Mouse (Mus musculus) left cerebral cortex, postnatal 10 days (tissue): ENCODE data around the gene Dgka. TPM values are rescaled to one million over a fixed set of nuclear protein-coding genes. Genes with fewer than 3 reads are reported as not detected.

Experiments used
- DNase-seq, 2 experiments: peaks; one replicate each; pipeline ENCODE4 v3.0.0; 2021 to 2022; ENCODE audit warnings: low spot score in 2 of 2, mixed read lengths in 1 of 2; ENCODE audit errors: extremely low spot score in 1 of 2
- intact Hi-C: fragments of 180-260 bp; cut with DNase I; formaldehyde crosslinking; loops from one replicate; pipeline ENCODE4 v1.15.1; 2025
- total RNA-seq, 2 experiments: library from RNA; stranded (reverse); gene quantifications; 2 replicates each; pipeline ENCODE4 v1.2.3; 2021

Dgka gene
- total RNA-seq, result 1 to 10 TPM; 5.7 to 5.8 TPM

- intact Hi-C loops, result loop anchor here (5.0 to 10.0 kb wide), 3 partner anchors 38 to 230 kb away; partner anchors contain the start of genes Cdk2 and Gdf11
Measured at GRCm38 (mm10) chr10:128744680-128745601, at the start of gene Dgka. Dgka (minus strand) TSS chr10:128744855.

GRCm38 (mm10) chr10:128794391-128794790 is 49.7 kb upstream of the Dgka start:
- DNase-seq, result peak in 1 of 2 experiments; percentile 7
- intact Hi-C loops, result no loop called here

More at GRCm38 (mm10) chr10:128744680-128745601, at the start of gene Dgka:
- DNase-seq, result no peak

GRCm38 (mm10) chr10:128793258-128793657 is 48.6 kb upstream of the Dgka start:
- no peak for DNase-seq
- intact Hi-C loops, result no loop called here

DNA sequence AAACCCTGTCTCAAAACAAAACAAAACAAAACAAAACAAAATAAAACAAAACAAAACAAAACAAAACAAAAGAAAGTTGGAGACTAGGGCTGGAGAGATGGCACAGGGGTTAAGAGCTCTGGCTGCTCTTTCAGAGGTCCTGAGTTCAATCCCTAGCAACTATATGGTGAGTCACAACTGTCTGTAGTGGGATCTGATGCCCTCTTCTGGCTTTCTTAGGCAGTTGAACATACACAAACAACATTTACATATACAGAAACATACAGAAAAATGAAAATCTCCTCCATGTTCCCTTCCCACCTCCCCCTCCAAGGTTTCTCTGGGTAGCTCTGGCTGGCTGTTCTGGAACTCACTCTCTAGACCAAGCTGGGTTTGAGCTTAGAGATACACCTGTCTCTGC is 47.4 kb upstream of the Dgka start:
- no peak for DNase-seq
- intact Hi-C loops, result no loop called here

DNA sequence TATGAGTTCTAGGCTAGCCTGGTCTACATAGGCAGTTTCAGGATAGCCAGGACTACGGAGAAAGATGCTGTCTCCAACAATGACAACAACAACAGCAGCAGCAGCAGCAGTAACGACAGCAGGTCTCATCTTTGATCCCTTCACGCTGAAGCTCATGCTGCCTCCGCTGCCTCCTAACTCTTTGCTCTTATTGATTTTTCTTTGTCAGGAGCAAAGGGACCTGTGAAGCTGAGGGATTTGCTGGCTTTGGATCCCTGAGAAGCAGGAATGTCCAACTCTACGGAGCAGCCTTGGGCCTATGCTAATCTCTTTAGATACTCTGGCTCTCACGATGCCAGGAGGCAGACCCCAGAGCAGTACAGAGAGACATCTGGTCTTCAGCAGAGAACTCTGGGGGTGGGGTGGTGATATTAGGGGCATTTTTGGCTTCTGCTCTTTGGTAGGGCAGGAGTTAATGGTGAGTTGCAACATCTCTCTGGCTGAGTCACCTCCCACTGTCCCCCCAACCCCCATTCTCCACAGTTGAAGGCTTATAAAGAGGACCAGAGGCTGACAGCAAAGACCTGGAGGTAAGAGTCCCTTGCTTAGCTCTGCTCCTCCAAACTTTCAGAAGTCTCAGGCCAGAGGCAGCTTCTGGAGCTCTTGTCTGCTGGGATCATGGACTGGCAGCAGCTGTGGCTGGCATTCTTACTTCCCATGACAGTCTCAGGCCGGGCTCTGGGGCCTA is 45.9 kb upstream of the Dgka start, which contains the start of gene Mmp19:
TSS of gene Mmp19 (plus strand) at position 513 of the 727 bp plus-strand sequence.
- intact Hi-C loops, result no loop called here
- DNase-seq, result peak in 1 of 2 experiments; percentile 21

DNA sequence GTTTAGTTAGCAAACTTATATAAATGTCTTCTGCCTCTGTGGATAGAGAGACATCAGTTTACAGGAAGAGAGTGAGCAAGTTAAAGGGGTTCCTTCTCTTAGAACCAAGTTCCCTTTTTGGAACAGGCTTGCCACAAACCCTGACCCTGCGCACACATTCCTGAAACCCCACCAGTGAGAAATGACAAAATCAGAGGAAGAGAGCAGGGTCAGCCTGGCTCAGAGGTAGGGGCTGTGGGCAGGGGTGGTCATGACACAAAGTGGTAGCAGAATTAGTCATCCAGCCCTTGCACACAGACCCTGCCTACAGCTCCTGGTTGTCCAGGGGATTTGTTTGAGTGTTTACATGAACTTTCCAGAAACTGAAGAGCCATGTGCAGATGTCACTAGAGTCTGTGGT is 35.5 kb upstream of the Dgka start:
- intact Hi-C loops, result no loop called here
- DNase-seq, result no peak

GRCm38 (mm10) chr10:128779011-128779795 is 34.5 kb upstream of the Dgka start:
- peak in 1 of 2 experiments; percentile 84 for DNase-seq
- intact Hi-C loops, result no loop called here

GRCm38 (mm10) chr10:128778441-128778840 is 33.8 kb upstream of the Dgka start:
- DNase-seq, result no peak
- intact Hi-C loops, result no loop called here

DNA sequence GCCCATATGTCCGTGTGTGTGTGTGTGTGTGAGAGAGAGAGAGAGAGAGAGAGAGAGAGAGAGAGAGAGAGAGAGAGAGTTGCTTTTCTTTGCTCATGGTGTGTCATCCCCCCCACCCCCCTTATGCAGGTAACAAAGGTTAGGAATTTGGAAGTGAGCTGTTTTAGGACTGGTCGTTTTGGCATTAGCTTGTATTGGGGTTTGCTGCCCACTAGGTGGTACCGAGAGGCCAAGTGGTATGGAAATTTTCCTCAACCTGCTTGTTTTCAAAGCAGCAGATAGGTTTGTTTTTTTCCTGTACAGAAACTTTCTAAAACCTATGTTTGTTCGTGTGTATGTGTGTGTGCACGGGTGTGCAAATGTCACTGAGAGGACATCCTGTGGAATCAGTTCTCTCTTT is 29.0 kb upstream of the Dgka start:
- intact Hi-C loops, result no loop called here
- no peak for DNase-seq

DNA sequence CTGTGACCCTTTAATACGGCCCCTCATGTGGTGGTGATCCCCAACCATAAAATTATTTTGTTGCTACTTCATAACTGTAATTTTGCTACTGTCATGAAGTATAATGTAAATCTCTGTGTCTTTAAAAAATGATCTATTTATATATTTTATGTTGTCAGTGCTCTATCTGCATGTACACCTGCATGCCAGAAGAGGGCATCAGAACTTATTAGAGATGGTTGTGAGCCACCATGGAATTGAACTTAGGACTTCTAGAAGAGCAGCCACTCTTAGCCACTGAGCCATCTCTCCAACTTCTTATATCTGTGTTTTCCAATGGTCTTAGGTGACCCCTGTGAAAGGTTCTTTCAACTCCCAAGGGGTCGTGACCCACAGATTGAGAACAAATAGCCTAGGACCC is 28.2 kb upstream of the Dgka start:
- no peak for DNase-seq
- intact Hi-C loops, result no loop called here

- DNase-seq, result peak; percentile 71 to 84
- intact Hi-C loops, result loop anchor here (10.0 kb wide), 2 partner anchors 146 to 226 kb away; partner anchors contain the start of gene Gdf11
Measured at GRCm38 (mm10) chr10:128748252-128748864, 3.7 kb upstream of the Dgka start.

DNA sequence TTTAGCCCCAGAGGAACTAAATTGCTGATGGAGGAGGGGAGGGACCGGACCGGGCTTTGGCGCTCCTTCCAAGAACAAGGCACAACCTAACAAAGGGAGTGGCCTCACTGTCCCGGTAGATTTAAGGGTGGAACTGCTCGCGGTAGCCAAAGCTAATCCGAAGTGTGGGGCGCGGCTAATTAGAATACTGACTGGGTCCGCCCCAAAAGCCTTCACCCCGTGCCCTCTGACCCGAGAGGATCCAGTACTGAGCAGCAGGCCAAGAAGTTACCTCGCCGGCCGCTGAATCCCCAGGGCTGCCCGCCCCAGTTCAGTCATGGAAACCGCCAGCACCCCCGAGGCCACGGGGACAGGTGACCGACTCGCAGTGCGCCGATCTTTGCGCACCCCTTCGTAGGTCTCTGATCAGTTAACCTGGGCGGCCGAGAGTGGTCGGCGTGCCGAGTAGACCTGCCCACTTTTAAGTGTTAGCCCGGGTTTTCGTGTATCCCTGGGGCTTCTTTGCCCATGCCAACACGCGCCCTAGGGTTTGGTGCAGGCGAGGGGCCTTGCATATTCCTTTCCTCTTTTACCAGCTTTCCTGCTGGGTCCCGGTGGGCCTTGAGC is 3.1 kb upstream of the Dgka start, which contains the start of gene Pym1:
TSS of gene Pym1 (plus strand) at position 244 of the 606 bp plus-strand sequence.
- peak; percentile 21 to 79 for DNase-seq
- intact Hi-C loops, result loop anchor here (10.0 kb wide), 2 partner anchors 147 to 227 kb away; partner anchors contain the start of gene Gdf11

DNA sequence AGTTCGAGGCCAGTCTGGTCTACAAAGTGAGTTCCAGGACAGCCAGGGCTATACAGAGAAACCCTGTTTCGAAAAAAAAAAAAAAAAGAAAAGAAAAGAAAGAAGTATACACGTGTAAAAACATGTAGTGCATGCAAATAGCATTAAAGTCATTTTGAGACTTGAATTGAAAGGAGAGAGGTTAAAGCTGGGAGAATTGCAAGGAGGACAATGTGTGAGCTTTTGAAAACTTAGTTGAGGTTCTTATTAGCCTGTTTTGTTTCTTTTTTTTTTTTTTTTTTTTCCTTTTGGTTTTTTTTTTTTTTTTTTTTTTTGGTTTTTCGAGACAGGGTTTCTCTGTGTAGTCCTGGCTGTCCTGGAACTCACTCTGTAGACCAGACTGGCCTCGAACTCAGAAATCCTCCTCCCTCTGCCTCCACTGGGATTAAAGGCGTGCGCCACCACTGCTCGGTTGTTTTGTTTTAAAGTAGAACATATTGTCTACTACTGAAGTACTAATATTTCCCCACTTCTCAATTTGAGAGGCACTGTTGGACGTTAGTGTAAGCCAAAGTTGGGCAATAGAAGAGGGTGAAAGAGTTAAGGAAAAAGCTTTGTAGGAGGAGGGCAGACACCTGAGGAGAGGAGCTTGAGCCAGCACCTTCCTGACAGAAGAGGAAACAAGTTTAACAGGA is 2.5 kb upstream of the Dgka start:
- DNase-seq, result no peak
- intact Hi-C loops, result loop anchor here (10.0 kb wide), 2 partner anchors 148 to 228 kb away; partner anchors contain the start of gene Gdf11

DNA sequence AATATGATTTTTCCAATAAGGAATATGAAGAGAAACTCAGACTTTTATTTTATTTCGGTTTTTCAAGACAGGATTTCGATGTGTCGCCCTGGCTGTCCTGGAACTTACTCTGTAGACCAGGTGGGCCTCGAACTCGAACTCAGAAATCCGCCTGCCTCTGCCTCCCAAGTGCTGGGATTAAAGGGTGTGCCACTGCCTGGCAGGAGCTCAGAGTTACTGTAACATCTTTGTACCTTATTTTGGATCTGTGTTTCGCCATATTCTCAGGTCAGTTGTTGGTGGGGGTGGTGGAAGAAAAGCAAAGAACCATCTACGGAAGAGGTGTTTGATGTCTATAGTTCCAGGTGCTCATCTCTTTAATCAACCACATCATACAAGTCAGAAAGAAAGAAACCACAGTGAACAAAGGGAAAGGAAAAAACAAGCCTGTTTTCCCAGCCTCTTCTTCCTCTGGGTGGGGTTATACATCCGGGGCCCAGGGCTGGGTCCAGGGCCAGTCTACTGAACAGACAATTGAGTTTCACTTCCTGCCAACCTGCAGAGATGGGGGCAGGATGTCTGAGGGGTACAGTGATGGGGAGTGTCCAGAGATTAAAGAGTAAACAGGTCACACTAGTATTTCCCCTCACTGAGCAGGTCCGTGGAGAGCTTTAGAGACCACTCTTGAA is 1.4 kb upstream of the Dgka start:
- no peak for DNase-seq
- intact Hi-C loops, result loop anchor here (10.0 kb wide), 2 partner anchors 149 to 229 kb away; partner anchors contain the start of gene Gdf11

GRCm38 (mm10) chr10:128744211-128744610 is 444 bp downstream of the Dgka start:
- DNase-seq, result no peak
- intact Hi-C loops, result loop anchor here (5.0 to 10.0 kb wide), 3 partner anchors 37 to 231 kb away; partner anchors contain the start of genes Cdk2 and Gdf11

- intact Hi-C loops, result loop anchor here (5.0 to 10.0 kb wide), 3 partner anchors 36 to 231 kb away; partner anchors contain the start of genes Cdk2 and Gdf11
- peak; percentile 23 to 66 for DNase-seq
Measured at GRCm38 (mm10) chr10:128743791-128744191, 864 bp downstream of the Dgka start.
